Mouse (Mus musculus) right cerebral cortex, postnatal 14 days (tissue): ENCODE measurements at regions not wholly inside any gene's neighbourhood (a gene's known extent, or its start where the extent isn't known, plus 50 kb on each side); places are given as distances from the start of the nearest gene placed in this dataset.

Experiments
- DNase-seq: peaks from one replicate; pipeline ENCODE4 v3.0.0; 2022

DNA sequence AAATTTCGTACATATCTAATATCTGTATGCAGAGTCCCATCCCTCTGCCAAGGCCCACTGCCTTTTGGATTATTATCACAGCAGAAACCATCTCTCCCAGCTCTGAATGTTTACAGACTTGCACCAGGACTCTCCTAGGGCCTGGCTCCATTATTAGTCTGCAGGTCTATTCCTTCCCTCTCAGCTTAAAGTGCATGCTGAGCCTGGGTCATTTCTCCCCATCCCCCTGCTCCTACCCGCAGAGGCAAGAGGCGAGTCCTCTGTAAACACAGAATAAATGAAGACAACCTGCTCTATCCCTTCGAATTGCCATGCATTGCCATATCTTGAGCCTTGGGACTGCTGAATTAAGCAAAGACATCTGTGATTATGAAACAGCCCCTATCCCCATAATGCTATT is 362.6 kb upstream of the Cdh11 start:
- DNase-seq, result no peak

- no peak for DNase-seq
These were observed 363.0 kb upstream of the Cdh11 start for GRCm38 (mm10) chr8:103148447-103148846.

DNA sequence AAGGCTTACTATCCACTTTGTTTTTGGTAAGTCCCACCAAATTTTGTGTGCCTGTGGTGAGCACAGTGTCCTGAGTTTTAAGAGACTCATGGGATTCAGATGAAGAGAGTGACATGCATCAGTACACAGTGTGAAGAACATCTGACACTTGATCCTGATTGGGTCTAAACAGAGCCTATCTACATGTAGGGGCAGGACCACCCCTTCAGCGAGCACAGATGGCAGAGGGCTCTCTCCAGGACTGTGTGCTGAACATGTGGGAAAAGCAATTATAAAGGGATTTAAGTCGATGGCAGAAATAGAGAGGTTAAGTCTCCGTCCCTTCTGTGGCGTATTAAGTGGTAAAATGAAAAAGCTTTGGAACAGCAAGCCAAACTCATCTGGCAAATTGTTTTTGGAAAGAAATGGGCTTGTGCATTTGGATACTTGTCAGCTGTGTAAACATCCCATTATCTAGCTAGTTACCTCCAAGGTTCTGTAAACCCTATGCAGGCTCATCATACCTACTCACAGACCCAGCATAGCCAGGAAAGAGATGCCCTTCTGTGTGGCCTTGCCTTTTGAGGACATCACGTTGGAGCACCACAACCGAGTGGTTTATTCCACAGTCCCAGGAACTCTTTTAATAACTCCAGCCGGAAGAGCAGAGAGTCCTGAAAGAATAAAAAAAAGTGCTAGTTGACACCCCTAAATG is 381.3 kb upstream of the Cdh11 start:
- no peak for DNase-seq

GRCm38 (mm10) chr8:103173313-103173712 is 387.9 kb upstream of the Cdh11 start:
- no peak for DNase-seq

- no peak for DNase-seq
These were observed 388.5 kb upstream of the Cdh11 start for GRCm38 (mm10) chr8:103173803-103174429.

DNA sequence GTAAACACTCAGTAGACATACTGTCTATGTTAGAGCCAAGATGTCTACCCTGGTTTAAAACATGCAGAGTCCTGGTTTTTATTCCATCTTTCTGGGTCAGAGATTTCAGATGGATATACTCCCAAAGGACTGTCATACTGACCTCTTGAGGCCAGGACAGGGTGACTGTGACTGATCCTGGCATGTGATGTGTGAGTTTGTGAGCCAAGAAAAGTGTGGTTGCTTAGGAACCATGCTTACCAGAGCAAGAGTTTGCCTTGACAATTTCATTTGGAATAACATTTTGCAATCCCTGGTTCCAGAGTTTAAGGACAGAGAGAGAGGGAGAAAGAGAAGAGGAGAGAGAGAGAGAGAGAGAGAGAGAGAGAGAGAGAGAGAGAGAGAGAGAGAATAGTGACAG is 395.2 kb upstream of the Cdh11 start:
- DNase-seq, result no peak

DNA sequence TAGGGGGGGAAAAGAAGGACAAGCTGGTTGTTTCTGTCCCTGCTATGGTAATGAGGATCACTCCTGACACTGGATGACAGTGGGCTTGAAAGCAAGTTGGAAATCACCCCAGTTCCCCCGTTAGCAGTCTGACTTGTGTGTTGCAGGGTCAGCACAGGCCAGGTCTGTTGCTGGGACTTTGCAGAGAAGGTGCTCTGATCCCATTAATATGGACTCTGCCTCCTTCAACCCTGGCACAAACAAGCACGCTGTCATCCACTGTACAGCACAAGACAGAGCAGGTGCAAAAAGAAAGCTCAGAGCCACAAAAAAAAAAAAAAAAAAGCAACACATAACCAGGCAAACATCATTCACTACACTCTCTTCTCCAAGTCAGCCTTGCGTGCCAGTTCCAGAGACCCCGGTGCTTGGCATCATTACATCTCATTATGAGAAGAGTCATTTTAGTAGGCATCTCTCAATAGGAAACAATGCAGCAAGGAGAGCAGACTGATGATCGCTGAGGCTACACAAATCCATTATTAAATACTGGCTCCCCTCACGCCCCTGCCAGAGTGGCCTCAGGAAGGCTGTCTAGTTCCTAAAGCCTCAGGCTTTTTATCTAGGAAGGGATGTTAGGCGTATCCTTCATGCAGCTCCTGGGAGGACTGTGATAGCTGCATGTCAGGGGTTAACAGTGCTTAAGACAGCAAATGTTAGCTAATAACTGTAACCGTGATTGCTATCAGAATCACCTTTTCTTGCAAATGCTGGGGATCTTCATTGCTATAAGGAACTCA is 403.5 kb upstream of the Cdh11 start:
- DNase-seq, result no peak

DNA sequence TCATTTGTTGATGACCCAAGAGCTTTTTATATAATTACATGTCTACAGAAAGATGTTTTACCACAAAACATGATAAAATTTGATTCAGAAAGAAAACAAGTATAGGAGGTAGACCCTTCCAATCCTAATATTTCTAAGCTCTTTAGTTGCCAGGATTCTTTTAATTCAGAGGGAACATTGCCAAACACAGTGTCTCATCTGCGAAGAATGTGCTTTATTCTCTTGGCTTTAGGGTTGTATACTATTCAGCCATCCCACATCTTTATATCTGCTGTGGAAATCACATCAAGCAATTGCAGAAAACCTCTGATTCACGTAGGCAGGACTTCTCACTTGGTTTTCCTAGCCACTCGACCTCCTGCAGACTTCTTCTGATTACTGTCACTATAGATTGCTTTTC is 412.8 kb upstream of the Cdh11 start:
- no peak for DNase-seq

- no peak for DNase-seq
These were observed 414.5 kb upstream of the Cdh11 start for GRCm38 (mm10) chr8:103199696-103200615.

DNA sequence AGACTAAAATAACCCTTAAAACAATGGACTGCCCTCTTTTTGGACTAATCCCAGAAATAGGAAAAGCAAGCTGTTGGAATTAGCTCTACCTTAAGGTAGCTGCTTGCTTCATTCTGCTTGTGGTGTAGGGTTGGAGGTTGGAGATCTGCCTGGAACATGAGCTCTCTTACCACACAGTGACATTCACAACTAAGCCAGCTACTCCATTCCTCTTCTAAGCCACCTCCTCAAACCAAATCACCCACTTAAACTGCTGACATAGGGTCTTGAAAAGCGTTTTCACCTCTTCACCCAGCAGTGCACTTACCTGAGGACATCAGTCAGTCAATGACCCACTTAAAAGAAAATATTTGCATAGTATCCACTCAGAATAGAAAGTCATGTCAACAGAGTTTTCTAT is 418.3 kb upstream of the Cdh11 start:
- no peak for DNase-seq

- no peak for DNase-seq
These were observed 429.2 kb upstream of the Cdh11 start for GRCm38 (mm10) chr8:103214606-103215005.

DNA sequence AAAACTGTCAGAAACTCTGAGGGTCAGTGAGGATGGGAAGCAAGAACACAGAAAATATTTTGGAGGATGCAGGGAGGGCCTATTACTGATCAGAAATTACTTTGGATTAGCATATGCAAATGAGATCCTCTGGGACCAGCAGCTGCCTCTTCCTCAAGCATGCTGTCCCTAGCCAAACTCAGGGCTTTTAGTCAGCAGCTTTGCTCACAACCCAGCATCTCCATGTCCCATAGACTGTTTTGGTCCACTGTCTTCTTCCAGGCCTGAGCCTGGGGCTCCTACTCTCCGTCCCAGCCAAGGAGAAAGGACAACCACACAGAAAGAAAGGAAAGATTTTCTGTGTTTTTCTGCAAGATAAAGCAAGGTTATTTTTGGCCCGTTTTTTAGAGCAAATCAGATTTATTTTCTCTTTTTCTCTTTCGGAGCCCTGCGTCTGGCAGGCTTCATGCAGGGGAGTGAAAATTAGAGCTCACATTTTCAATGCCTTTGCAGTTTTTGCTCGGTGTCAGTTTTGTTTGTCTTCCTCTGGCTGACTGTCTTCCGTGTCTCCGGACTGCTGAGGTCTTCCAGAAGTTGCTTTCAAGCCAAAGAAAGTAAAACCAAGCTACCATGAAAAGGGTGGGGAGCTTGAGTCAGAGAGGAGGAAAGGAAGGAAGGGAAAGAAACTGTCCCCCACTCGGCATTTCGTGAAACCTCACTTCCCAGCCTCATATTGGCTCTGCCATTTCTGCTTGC is 445.5 kb upstream of the Cdh11 start:
- DNase-seq, result no peak

- no peak for DNase-seq
These were observed 448.9 kb upstream of the Cdh11 start for GRCm38 (mm10) chr8:103234374-103234773.

DNA sequence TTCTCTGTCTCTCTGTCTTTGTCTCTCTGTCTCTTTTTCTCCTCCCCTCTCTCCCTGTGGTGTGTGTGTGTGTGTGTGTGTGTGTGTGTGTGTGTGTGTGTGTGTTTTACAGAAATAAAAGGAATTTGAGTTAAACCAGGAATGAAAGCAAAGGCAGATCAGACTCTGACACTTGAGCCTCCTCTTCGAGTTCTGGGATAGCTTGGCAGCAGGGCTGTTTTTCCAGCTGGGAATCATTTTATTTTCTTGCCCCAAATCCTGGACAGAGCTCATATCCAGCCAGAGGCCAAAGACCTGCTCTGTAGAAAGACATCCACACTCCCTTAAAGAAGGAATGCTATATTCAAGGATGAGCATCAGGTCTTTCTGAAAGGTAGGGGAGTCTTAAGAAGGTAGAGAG is 450.2 kb upstream of the Cdh11 start:
- no peak for DNase-seq

DNA sequence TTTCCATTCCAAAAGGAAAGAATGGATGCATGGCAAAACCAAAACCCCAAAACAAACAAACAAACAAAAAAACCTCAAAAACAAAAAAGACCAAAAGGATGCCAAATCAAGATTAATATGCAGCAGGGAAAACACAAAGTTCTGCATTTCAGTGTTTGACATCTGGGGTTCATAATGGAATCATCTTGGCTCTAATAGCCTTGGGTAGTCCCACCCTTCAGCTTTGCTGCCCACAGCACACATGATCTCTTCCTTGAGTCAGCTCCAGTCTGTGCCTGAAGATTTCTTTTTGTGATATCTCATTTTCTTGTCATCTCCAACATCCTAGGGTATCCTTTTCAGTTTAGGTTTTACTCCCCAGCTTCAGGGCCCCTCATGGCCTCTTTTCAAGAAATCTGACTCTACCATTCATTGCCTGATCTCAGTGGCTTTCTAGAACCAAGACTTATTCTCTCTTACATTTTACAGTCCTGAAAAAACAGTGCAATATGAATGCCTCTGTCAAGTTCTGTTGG is 453.1 kb upstream of the Cdh11 start:
- DNase-seq, result no peak

GRCm38 (mm10) chr8:103244169-103244568 is 458.7 kb upstream of the Cdh11 start:
- no peak for DNase-seq

- DNase-seq, result no peak
These were observed 459.2 kb upstream of the Cdh11 start for GRCm38 (mm10) chr8:103244658-103245057.

DNA sequence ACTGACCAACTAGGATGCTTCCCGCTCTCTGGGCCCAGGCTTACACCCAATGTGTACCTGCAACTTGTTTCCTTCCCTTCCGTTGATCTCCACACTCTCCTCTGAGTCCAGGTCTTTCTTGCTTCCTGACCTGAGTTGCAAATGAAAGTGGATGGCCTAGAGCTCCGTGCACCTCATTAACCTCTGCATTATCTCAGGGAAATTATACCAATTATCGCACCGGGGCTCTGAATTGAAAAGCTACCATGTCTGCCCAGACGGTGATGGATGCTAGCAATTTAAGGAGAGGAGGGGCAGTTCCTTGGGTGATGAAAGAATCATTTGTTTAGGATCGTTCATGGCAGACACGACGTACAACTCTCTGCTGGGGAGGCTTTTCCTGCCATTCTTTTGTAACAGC is 460.4 kb upstream of the Cdh11 start:
- DNase-seq, result no peak

DNA sequence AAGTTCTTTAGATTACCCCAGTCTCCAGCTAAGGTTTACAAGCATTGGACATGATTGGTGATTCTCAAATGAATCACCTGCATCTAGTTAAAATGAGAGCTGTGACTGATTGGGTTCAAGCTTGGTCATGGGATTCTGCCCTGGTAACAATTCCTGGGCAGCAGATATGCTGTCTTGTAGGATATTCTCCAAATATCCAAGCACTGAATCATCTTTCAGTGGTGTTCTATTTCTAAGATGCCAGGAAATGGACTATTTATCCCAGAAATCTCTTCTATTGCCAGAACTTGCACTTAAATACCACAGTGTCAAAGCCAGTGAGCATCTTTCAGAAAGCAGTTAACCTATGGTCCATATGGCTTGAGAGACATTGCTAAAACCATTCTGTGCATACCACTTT is 475.8 kb upstream of the Cdh11 start:
- DNase-seq, result no peak

DNA sequence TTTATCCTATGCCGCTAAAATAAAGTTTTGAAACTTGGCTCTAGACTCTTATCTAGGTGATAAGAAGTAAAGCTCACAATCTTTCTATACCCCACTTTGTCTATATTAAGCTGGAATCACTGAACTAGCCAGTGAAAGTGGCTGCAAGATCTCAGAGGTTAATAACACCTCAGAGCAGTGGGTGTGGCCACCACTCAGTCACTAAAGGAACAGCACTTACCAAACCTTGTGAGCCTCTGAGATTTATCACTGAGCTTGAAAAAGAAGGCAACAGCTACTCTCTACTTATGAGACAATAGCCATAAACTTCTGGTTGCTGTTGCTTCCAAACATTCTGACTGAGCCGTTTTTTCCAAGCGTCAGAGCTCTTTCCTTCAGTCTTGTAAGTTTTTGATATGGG is 484.6 kb upstream of the Cdh11 start:
- DNase-seq, result no peak

DNA sequence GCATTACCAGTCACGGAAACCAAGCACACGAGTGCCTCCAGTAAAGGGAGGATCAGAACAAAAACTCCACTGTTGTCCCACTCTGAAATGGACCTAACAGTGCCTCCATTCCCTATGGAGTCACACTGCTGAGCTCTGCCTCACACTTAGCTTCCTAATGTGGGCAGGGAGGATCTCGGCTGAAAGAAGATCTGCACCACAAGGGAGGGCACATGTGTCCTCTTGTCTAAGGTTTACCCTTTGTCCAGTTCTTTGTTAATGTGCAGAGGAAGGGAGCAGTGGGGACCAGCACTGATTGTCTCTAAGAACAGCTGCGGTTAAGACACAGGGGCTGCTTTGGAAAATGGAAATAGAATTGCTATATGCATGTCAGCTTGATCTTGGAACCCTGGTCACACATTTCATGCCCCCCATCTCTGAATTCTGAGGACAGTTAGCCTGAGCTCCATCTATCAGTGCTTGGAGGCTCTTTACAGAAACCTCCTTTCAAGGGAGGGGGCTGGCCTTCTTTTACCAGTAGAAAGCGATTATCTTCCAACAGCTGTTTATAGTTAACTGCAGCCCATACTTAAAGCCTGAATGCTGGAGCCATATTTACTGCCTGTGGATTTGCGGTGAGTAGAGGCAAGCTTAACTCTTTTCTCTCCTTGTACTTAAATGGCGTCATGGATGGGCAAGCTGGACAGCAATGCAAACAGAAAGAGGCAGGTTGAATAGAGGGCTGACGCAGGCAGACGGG is 485.5 kb upstream of the Cdh11 start:
- DNase-seq, result no peak
